Mouse (Mus musculus): Measurements from ENCODE around the gene Nelfb. TPM values are rescaled to one million over a fixed set of nuclear protein-coding genes. Genes with fewer than 3 reads are reported as not detected.

Nelfb gene
- total and polyA plus RNA-seq, 2 experiments from 2014 or later: 38.4 to 49.0 TPM

DNA sequence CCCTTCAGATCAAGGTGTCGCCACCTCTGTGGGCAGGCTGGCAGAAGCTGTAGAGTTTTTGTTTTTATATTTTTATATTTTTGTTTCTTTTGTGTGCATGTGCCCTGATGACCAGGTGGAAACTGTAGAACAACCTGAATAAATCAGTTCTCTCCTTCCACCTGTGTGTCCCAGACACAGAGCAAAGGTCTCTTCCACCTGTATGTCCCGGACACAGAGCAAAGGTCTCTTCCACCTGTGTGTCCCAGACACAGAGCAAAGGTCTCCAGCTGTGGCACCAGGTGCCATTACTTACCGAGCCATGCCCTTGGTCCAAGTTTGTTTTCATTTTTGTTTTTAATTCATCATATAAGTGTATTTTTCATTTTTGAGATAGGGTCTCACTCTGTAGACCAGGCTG, 55.1 kb downstream of the Nelfb start:
- TF ChIP-seq CTCF (IDR thresholded peaks at IDR 0.05; ENCODE audit: low read depth): no peak
- TF ChIP-seq EP300 (IDR thresholded peaks at IDR 0.05; ENCODE audit: low read depth): no peak
- 94% methylated on average over 3 of the region's 3 CpGs for WGBS
- no peaks in the 10 kb centered on the region for H3K36me3 ChIP-seq (replicated peaks; ENCODE audit: control insufficient read depth, insufficient read depth, low read length)

DNA sequence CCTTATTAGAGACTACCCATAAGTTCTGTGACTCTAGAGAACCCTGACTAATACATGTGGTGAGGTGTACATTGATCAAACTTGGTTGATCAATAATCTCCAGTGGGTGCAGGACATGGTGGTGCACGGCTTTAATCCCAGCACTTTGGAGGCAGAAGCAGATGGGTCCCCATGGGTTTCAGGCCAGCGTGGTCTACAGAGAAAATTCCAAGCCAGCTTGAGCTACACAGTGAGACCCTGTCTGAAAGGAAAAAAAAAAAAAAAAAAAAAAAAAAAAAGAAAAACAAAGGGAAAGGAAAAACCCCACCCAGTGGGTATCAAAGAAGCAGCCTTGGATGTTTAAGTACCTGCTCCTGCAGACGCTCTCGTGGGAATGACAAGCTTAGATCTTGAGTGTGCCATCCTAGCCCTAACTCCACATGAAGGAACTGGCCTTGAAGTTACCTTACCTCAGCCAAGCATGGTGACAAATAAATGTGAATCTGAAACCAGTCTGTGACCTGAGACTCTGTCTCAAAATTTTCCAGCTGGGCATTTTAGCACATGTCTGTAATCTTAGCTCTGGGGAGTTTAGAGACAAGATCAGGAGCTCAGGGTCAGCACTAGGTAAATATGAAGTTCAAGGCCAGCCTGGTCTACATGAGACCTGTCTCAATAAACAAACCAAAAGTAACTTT, 59.9 kb downstream of the Nelfb start:
- H3K9ac ChIP-seq (replicated peaks; ENCODE audit: low read depth, low read length): no peak overlapping the region
- no peaks in the 10 kb centered on the region for H3K27me3 ChIP-seq (ENCODE audit: control insufficient read depth, insufficient read depth, low read length)
- ATAC-seq (ENCODE audit: insufficient read depth, low read depth) (no peak), DNase-seq (ENCODE audit: low spot score) (no peak)
- peaks cover 4% of the 10 kb centered on the region; the same call in 1 of the 2 replicates for H3K4me1 ChIP-seq (ENCODE audit: control insufficient read depth, insufficient read depth)
- no peaks in the 10 kb centered on the region for H3K9me3 ChIP-seq (replicated peaks; ENCODE audit: control insufficient read depth, low read length)
- H3K4me3 ChIP-seq (ENCODE audit: low read depth, low read length): no peak overlapping the region
- no peak overlapping the region for H3K4me2 ChIP-seq (ENCODE audit: low read depth, low read length)
- no peak overlapping the region for H3K27ac ChIP-seq (ENCODE audit: low read depth)
- WGBS: 70% methylated on average over 4 of the region's 4 CpGs
- no peaks in the 10 kb centered on the region for H3K36me3 ChIP-seq (replicated peaks; ENCODE audit: control insufficient read depth, insufficient read depth, low read length)
- TF ChIP-seq EP300 (IDR thresholded peaks at IDR 0.05; ENCODE audit: low read depth) (no peak), CTCF (IDR thresholded peaks at IDR 0.05; ENCODE audit: low read depth) (no peak)

More for the DNA sequence above, 55.1 kb downstream of the Nelfb start:
- Histone ChIP-seq H3K27me3 (ENCODE audit: control insufficient read depth, insufficient read depth, low read length) (no peaks in the 10 kb centered on the region), H3K27ac (ENCODE audit: low read depth) (no peak overlapping the region), H3K4me1 (ENCODE audit: control insufficient read depth, insufficient read depth) (no peaks in the 10 kb centered on the region), H3K4me2 (ENCODE audit: low read depth, low read length) (no peak overlapping the region), H3K9me3 (replicated peaks; ENCODE audit: control insufficient read depth, low read length) (no peaks in the 10 kb centered on the region), H3K4me3 (ENCODE audit: low read depth, low read length) (no peak overlapping the region), H3K9ac (replicated peaks; ENCODE audit: low read depth, low read length) (no peak overlapping the region)
- ATAC-seq (ENCODE audit: insufficient read depth, low read depth) (no peak), DNase-seq (ENCODE audit: low spot score) (no peak)

Other genes starting within 250 kb of the Nelfb start
Only the 30 nearest of the 33 such genes appear.
- gene Mrpl41, start 236.4 kb downstream of the Nelfb start, total RNA-seq (2014; rRNA removed; ENCODE audit: low replicate concordance): 62.3 and 69.5 TPM in 2 replicates
- 194 and 197 TPM in 2 replicates for gene Mrpl41, start 236.4 kb downstream of the Nelfb start, polyA plus RNA-seq (2015; fragmentation: Nextera tagmentation; extraction: Ambion mirVana)
- gene Pnpla7, start 235.5 kb downstream of the Nelfb start, total RNA-seq (2014; rRNA removed; ENCODE audit: low replicate concordance): 10.0 and 19.5 TPM in 2 replicates
- gene Pnpla7, start 235.5 kb downstream of the Nelfb start, polyA plus RNA-seq (2015; fragmentation: Nextera tagmentation; extraction: Ambion mirVana): 9.5 and 10.9 TPM in 2 replicates
- gene Nsmf, start 157.1 kb downstream of the Nelfb start, total RNA-seq (2014; rRNA removed; ENCODE audit: low replicate concordance): 68.3 and 86.7 TPM in 2 replicates
- gene Nsmf, start 157.1 kb downstream of the Nelfb start, polyA plus RNA-seq (2015; fragmentation: Nextera tagmentation; extraction: Ambion mirVana): 33.5 and 36.0 TPM in 2 replicates
- not detected in 2 replicates for gene Entpd8, start 131.2 kb downstream of the Nelfb start, total RNA-seq (2014; rRNA removed; ENCODE audit: low replicate concordance)
- gene Entpd8, start 131.2 kb downstream of the Nelfb start, polyA plus RNA-seq (2015; fragmentation: Nextera tagmentation; extraction: Ambion mirVana): not detected in 2 replicates
- not detected in 2 replicates for gene Noxa1, start 116.3 kb downstream of the Nelfb start, total RNA-seq (2014; rRNA removed; ENCODE audit: low replicate concordance)
- gene Noxa1, start 116.3 kb downstream of the Nelfb start, polyA plus RNA-seq (2015; fragmentation: Nextera tagmentation; extraction: Ambion mirVana): not detected in 2 replicates
- gene Nrarp, start 30.7 kb downstream of the Nelfb start, total RNA-seq (2014; rRNA removed; ENCODE audit: low replicate concordance): 34.1 and 38.1 TPM in 2 replicates
- gene Nrarp, start 30.7 kb downstream of the Nelfb start, polyA plus RNA-seq (2015; fragmentation: Nextera tagmentation; extraction: Ambion mirVana): 8.8 and 9.6 TPM in 2 replicates
- 4.9 and 8.6 TPM in 2 replicates for gene Tor4a, start 14.6 kb downstream of the Nelfb start, total RNA-seq (2014; rRNA removed; ENCODE audit: low replicate concordance)
- gene Tor4a, start 14.6 kb downstream of the Nelfb start, polyA plus RNA-seq (2015; fragmentation: Nextera tagmentation; extraction: Ambion mirVana): 4.4 and 5.2 TPM in 2 replicates
- not detected in 2 replicates for gene Stpg3, start 3.1 kb upstream of the Nelfb start, total RNA-seq (2014; rRNA removed; ENCODE audit: low replicate concordance)
- not detected in 2 replicates for gene Stpg3, start 3.1 kb upstream of the Nelfb start, polyA plus RNA-seq (2015; fragmentation: Nextera tagmentation; extraction: Ambion mirVana)
- gene Fam166a, start 7.3 kb upstream of the Nelfb start, total RNA-seq (2014; rRNA removed; ENCODE audit: low replicate concordance): not detected in 2 replicates
- gene Fam166a, start 7.3 kb upstream of the Nelfb start, polyA plus RNA-seq (2015; fragmentation: Nextera tagmentation; extraction: Ambion mirVana): 0.33 TPM in 1 of 2 replicates, not detected in the other
- 665 and 888 TPM in 2 replicates for gene Tubb4b, start 13.2 kb upstream of the Nelfb start, total RNA-seq (2014; rRNA removed; ENCODE audit: low replicate concordance)
- 217 and 244 TPM in 2 replicates for gene Tubb4b, start 13.2 kb upstream of the Nelfb start, polyA plus RNA-seq (2015; fragmentation: Nextera tagmentation; extraction: Ambion mirVana)
- not detected in 2 replicates for gene Slc34a3, start 22.9 kb upstream of the Nelfb start, total RNA-seq (2014; rRNA removed; ENCODE audit: low replicate concordance)
- gene Slc34a3, start 22.9 kb upstream of the Nelfb start, polyA plus RNA-seq (2015; fragmentation: Nextera tagmentation; extraction: Ambion mirVana): not detected in 2 replicates
- gene Rnf224, start 25.3 kb upstream of the Nelfb start, total RNA-seq (2014; rRNA removed; ENCODE audit: low replicate concordance): not detected in 2 replicates
- not detected in 2 replicates for gene Rnf224, start 25.3 kb upstream of the Nelfb start, polyA plus RNA-seq (2015; fragmentation: Nextera tagmentation; extraction: Ambion mirVana)
- gene Rnf208, start 30.8 kb upstream of the Nelfb start, total RNA-seq (2014; rRNA removed; ENCODE audit: low replicate concordance): 2.4 and 4.1 TPM in 2 replicates
- 0.92 and 1.1 TPM in 2 replicates for gene Rnf208, start 30.8 kb upstream of the Nelfb start, polyA plus RNA-seq (2015; fragmentation: Nextera tagmentation; extraction: Ambion mirVana)
- gene Cysrt1, start 31.0 kb upstream of the Nelfb start, total RNA-seq (2014; rRNA removed; ENCODE audit: low replicate concordance): not detected in 2 replicates
- gene Cysrt1, start 31.0 kb upstream of the Nelfb start, polyA plus RNA-seq (2015; fragmentation: Nextera tagmentation; extraction: Ambion mirVana): not detected in 2 replicates
- gene AL732309.1, start 35.4 kb upstream of the Nelfb start, total RNA-seq (2014; rRNA removed; ENCODE audit: low replicate concordance): 4.8 and 6.9 TPM in 2 replicates
- gene AL732309.1, start 35.4 kb upstream of the Nelfb start, polyA plus RNA-seq (2015; fragmentation: Nextera tagmentation; extraction: Ambion mirVana): 0.97 and 1.6 TPM in 2 replicates
- 35.3 and 42.0 TPM in 2 replicates for gene Tmem203, start 44.0 kb upstream of the Nelfb start, total RNA-seq (2014; rRNA removed; ENCODE audit: low replicate concordance)
- 25.6 and 26.5 TPM in 2 replicates for gene Tmem203, start 44.0 kb upstream of the Nelfb start, polyA plus RNA-seq (2015; fragmentation: Nextera tagmentation; extraction: Ambion mirVana)
- gene Tprn, start 51.1 kb upstream of the Nelfb start, total RNA-seq (2014; rRNA removed; ENCODE audit: low replicate concordance): 5.2 and 5.4 TPM in 2 replicates
- gene Tprn, start 51.1 kb upstream of the Nelfb start, polyA plus RNA-seq (2015; fragmentation: Nextera tagmentation; extraction: Ambion mirVana): 3.6 and 3.7 TPM in 2 replicates
- gene Ssna1, start 60.9 kb upstream of the Nelfb start, total RNA-seq (2014; rRNA removed; ENCODE audit: low replicate concordance): 58.9 and 110 TPM in 2 replicates
- gene Ssna1, start 60.9 kb upstream of the Nelfb start, polyA plus RNA-seq (2015; fragmentation: Nextera tagmentation; extraction: Ambion mirVana): 111 and 117 TPM in 2 replicates
- 31.4 and 48.6 TPM in 2 replicates for gene Anapc2, start 61.0 kb upstream of the Nelfb start, total RNA-seq (2014; rRNA removed; ENCODE audit: low replicate concordance)
- 41.0 and 46.5 TPM in 2 replicates for gene Anapc2, start 61.0 kb upstream of the Nelfb start, polyA plus RNA-seq (2015; fragmentation: Nextera tagmentation; extraction: Ambion mirVana)
- not detected in 2 replicates for gene Tmem210, start 76.7 kb upstream of the Nelfb start, total RNA-seq (2014; rRNA removed; ENCODE audit: low replicate concordance)
- gene Tmem210, start 76.7 kb upstream of the Nelfb start, polyA plus RNA-seq (2015; fragmentation: Nextera tagmentation; extraction: Ambion mirVana): not detected in 2 replicates
- not detected in 2 replicates for gene Lrrc26, start 78.4 kb upstream of the Nelfb start, total RNA-seq (2014; rRNA removed; ENCODE audit: low replicate concordance)
- 1.2 TPM in 1 of 2 replicates, not detected in the other for gene Lrrc26, start 78.4 kb upstream of the Nelfb start, polyA plus RNA-seq (2015; fragmentation: Nextera tagmentation; extraction: Ambion mirVana)
- 0.46 TPM in 1 of 2 replicates, not detected in the other for gene Grin1, start 107.7 kb upstream of the Nelfb start, total RNA-seq (2014; rRNA removed; ENCODE audit: low replicate concordance)
- not detected in 2 replicates for gene Grin1, start 107.7 kb upstream of the Nelfb start, polyA plus RNA-seq (2015; fragmentation: Nextera tagmentation; extraction: Ambion mirVana)
- 20.1 and 41.2 TPM in 2 replicates for gene Man1b1, start 120.8 kb upstream of the Nelfb start, total RNA-seq (2014; rRNA removed; ENCODE audit: low replicate concordance)
- 18.8 and 19.5 TPM in 2 replicates for gene Man1b1, start 120.8 kb upstream of the Nelfb start, polyA plus RNA-seq (2015; fragmentation: Nextera tagmentation; extraction: Ambion mirVana)
- gene Dpp7, start 144.9 kb upstream of the Nelfb start, total RNA-seq (2014; rRNA removed; ENCODE audit: low replicate concordance): 9.0 and 13.2 TPM in 2 replicates
- 4.3 and 4.6 TPM in 2 replicates for gene Dpp7, start 144.9 kb upstream of the Nelfb start, polyA plus RNA-seq (2015; fragmentation: Nextera tagmentation; extraction: Ambion mirVana)
- 1.3 and 10.9 TPM in 2 replicates for gene Uap1l1, start 154.2 kb upstream of the Nelfb start, total RNA-seq (2014; rRNA removed; ENCODE audit: low replicate concordance)
- gene Uap1l1, start 154.2 kb upstream of the Nelfb start, polyA plus RNA-seq (2015; fragmentation: Nextera tagmentation; extraction: Ambion mirVana): 13.0 and 14.3 TPM in 2 replicates
- 14.0 and 26.1 TPM in 2 replicates for gene Sapcd2, start 160.8 kb upstream of the Nelfb start, total RNA-seq (2014; rRNA removed; ENCODE audit: low replicate concordance)
- 5.6 and 6.4 TPM in 2 replicates for gene Sapcd2, start 160.8 kb upstream of the Nelfb start, polyA plus RNA-seq (2015; fragmentation: Nextera tagmentation; extraction: Ambion mirVana)
- gene Entpd2, start 184.4 kb upstream of the Nelfb start, total RNA-seq (2014; rRNA removed; ENCODE audit: low replicate concordance): 7.9 and 44.8 TPM in 2 replicates
- 3.5 and 4.2 TPM in 2 replicates for gene Entpd2, start 184.4 kb upstream of the Nelfb start, polyA plus RNA-seq (2015; fragmentation: Nextera tagmentation; extraction: Ambion mirVana)
- 43.0 and 49.7 TPM in 2 replicates for gene Npdc1, start 187.9 kb upstream of the Nelfb start, total RNA-seq (2014; rRNA removed; ENCODE audit: low replicate concordance)
- 21.0 and 24.5 TPM in 2 replicates for gene Npdc1, start 187.9 kb upstream of the Nelfb start, polyA plus RNA-seq (2015; fragmentation: Nextera tagmentation; extraction: Ambion mirVana)
- not detected in 2 replicates for gene Fut7, start 211.8 kb upstream of the Nelfb start, total RNA-seq (2014; rRNA removed; ENCODE audit: low replicate concordance)
- not detected in 2 replicates for gene Fut7, start 211.8 kb upstream of the Nelfb start, polyA plus RNA-seq (2015; fragmentation: Nextera tagmentation; extraction: Ambion mirVana)
- gene Abca2, start 217.2 kb upstream of the Nelfb start, total RNA-seq (2014; rRNA removed; ENCODE audit: low replicate concordance): 27.6 and 32.0 TPM in 2 replicates
- 2.4 and 3.6 TPM in 2 replicates for gene Abca2, start 217.2 kb upstream of the Nelfb start, polyA plus RNA-seq (2015; fragmentation: Nextera tagmentation; extraction: Ambion mirVana)